Mouse (Mus musculus): ENCODE results near the gene Tsc1. TPM values are rescaled to one million over a fixed set of nuclear protein-coding genes. Genes with fewer than 3 reads are reported as not detected.

Gene Tsc1
- total RNA-seq, 2 experiments from 2014 or later, result 39.7 to 43.6 TPM

DNA sequence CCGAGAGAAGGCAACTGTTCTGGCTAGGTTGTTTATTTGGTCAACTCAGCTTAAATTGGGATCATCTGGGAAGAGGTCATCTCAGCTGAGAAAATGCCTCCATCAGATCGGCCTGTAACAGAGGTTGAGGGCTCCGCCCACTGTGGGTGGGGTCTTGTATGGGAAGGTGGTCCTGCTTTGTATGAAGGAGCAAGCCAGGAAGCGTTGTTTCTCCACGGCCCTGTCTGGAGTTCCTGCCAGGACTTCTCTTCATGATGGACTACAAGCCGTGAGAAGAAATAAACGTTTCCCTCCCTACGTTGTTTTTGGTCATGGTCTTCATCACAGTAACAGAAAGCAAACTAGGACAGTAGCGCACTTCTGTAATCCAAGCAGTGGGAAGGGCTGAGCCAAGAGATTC is 2.1 kb upstream of the Tsc1 start:
- DNase-seq (ENCODE audit: low spot score in 2 of 2), result no peak

DNA sequence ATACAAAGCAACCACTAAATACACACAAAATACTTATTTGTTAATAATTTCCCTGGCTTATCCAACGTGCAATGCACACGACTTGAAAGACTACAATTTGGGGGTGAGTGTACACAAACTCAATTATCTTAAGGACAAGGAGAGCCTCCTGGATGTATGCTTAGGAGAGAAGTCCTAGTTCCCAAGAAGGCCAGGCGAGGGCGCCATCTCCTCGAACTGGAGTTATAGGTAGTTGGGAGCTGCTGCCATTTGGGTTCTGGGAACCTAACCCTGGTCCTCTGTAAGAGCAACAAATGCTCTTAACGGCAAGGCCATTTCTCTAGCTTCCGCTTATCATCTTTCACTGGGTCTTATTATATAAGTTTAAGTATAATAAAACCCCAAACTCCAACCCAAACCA is 1.2 kb upstream of the Tsc1 start:
- no peak for DNase-seq (ENCODE audit: low spot score in 2 of 2)

DNA sequence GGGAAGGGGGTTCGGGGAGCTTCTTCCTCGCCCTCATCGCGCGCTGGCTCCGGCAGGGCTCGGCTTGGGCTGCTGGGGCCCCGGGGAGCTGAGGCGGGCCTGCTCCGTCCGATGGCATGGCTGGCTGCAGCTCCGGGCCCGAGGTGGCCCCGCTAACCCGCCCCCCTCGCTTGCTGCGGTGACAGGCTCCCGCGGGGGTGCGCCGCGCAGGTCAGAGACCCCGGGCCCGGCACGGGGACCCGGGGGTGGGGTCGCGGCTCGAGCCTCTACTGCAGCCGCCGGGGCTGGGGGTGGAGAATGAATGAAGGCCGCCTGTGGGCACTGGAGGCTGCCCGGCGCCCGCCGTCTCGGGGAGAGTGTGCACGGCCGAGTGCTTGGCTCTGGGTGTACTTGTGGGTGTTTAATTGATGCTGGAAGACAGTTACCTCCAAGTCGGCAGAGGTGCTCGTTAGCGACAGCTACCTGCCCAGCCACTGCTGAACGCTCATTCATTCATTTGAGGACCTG is 460 bp downstream of the Tsc1 start:
- DNase-seq (ENCODE audit: low spot score in 2 of 2), result no peak

DNA sequence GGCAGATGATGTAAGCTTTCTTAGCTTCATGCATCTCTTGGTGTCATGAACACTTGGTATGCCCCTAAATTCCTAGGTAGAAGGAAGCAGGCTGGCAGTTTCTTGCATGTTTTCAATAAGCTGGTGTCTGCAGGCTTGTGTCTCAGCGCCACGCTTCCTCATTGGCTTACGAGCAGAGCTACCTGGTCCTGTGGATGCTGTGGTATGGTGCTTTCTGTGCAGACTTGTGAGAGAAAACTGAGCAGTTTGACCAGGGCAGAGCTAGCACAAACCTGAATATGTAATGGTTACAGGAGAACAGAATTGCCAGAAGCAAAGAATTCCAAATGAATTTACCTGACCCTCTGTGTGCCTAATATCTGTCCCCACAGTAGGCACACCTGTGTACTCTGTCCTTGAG is 2.1 kb downstream of the Tsc1 start:
- DNase-seq (ENCODE audit: low spot score in 2 of 2), result no peak

DNA sequence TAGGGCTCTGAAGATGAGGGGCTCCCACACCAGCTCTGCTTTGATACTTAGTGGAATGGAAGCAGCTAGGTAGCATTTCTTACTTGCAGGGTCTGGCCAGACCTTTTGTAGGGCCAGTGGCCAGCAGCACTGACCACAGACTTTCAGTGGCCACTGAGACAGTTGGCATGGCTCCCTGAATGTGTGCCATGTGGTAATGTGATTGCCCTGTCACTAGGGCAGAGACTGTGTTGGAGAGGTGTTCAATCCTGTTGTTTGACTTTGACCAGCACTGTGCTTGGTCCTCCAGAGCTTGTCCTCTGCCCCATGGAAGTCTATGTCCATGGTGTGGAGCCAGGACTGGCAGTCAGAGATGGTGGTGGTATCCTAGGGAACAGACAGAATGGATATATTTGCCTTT is 9.5 kb downstream of the Tsc1 start:
- no peak for DNase-seq (ENCODE audit: low spot score in 2 of 2)

DNA sequence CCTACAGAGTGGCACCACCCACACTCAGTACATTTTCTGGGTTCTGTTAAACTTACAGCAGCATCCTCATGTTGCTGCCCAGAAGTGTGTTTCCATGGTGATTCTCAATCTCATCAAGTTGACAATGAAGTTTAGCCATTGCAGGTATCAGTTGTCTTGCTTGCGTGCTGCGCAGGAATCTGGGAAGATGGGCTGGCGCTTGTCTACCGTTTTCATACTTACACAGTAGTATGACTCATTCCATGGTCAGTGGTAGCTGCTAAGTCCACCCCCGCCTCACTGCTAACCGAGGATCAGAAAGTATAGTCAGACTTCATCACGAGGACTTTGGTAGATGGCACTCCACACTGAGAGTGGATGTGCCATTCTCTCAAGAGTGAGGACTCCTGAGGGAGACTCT is 12.3 kb downstream of the Tsc1 start:
- DNase-seq (ENCODE audit: low spot score in 2 of 2), result no peak

DNA sequence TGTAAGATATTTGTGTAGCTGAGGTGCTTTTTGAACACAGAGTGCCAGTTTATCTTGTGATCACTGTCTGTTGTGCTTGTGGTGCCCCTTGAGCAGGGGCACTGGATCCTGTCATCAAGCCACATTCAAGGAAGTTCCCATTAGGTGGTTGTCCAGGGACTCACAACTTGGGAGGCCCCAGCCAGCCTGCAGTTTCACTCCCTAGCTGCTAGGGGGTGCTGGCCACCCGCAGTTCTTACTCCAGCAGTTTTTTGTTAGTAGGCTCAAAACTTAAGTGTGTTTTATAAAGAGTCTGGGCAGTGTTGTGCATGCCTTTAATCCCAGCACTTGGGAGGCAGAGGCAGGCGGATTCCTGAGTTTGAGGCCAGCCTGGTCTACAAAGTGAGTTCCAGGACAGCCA is 13.3 kb downstream of the Tsc1 start:
- DNase-seq (ENCODE audit: low spot score in 2 of 2), result no peak

DNA sequence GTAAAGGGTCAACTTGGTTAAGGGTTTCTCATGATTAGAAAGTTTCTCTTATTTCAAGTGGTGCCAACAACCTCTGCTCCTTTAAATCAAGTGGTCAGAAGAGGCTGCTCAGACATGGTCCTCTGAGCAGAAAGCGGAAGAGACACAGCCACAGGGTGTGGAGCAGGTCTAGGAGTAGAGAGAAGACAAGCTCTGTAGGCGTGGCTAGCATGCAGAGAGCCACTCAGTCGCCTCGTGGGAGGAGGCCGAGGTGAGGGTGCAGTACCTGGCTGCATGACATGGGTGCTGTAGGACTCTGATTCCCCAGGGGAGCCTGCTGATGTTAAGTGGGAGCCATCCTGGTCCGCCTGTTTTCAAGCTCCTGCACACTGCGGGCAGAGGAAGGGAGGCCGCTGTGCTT is 15.2 kb downstream of the Tsc1 start:
- no peak for DNase-seq (ENCODE audit: low spot score in 2 of 2)

DNA sequence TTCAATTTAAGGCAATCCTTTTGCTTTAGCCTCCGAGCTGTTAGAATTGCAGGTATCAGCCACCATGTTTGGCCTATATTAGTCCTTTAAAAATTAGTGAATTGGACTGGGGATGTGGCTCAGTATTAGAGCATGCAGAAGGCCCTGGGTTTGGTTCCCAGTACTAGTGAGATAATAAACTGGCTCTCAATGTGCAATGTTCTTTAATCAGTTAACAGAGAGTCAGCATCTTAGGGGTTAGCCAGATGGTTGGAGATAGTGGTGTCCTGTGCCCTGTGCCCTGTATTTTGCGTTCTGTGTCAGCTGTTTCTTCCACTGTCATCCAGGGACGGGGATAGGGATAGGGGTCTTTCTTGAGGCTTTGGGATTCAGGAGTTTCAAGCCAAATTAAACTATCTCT is 21.9 kb downstream of the Tsc1 start:
- DNase-seq (ENCODE audit: low spot score in 2 of 2), result no peak

DNA sequence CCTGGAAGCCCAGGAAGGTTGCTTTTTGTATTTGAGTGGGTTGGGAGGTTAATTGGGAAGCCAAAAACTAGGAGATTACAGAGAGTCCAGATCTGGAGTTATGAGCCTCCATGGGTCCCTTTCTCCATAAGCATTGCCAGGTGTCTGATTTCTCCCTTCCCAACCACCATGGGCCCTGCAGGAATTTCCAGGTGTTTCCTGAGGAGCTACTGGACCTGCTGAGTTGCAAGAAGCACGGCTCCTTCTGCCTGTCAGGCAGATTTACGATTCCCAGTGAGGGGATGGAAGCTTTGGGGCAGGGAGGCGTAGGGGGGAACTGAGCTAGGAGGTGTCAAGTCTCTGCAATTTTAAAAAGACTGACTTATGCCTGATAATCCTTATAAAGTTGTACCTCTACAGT is 24.8 kb downstream of the Tsc1 start:
- DNase-seq (ENCODE audit: low spot score in 2 of 2), result no peak

DNA sequence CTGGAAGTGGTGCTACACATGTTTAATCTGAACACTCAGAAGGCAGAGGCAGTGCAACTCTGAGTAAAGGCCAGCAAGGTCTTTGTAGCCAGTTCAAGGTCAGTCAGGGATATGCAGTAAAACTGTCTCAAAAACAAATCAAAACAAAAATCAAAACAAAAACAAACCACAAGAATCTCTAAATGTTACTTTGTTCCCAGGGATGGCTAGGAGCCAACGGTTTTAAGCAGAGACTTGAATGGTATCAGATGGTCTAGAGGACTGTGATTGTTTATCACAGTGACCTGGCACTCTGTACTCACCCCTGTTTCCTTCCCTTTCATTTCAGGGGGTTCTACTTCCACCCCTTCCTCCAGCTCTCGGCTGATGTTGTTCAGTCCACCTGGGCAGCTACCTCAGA is 30.4 kb downstream of the Tsc1 start:
- no peak for DNase-seq (ENCODE audit: low spot score in 2 of 2)

DNA sequence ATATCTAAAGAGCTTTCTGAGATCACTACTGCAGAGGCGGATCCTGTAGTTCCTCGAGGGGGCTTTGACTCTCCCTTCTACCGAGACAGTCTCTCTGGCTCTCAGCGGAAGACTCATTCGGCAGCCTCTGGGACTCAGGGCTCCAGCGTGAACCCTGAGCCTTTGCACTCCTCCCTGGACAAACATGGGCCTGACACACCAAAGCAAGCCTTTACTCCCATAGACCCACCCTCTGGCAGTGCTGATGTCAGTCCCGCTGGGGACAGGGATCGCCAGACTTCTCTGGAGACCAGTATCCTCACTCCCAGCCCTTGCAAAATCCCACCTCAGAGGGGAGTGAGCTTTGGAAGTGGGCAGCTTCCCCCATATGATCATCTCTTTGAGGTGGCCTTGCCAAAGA is 35.0 kb downstream of the Tsc1 start:
- no peak for DNase-seq (ENCODE audit: low spot score in 2 of 2)

DNA sequence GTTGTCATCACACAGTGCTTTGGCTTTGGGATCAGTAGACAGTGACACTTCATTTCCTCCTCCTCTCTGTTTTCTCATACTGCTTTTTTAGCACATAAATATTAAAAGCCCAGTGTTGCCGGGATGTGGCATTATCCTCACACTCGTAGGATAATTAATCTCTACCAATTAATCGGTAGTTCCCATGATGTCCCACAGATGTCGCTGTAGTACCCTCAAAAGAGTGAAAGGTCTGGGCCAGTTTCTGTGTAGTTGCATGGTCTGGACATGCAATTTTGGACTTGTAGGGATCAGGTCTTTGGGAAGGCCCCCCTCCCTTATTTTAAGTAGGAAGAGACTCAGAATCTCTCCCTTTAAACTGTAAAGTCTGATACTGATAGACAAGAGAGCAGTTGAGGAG is 39.7 kb downstream of the Tsc1 start:
- DNase-seq (ENCODE audit: low spot score in 2 of 2), result peak; percentile 30 to 51

DNA sequence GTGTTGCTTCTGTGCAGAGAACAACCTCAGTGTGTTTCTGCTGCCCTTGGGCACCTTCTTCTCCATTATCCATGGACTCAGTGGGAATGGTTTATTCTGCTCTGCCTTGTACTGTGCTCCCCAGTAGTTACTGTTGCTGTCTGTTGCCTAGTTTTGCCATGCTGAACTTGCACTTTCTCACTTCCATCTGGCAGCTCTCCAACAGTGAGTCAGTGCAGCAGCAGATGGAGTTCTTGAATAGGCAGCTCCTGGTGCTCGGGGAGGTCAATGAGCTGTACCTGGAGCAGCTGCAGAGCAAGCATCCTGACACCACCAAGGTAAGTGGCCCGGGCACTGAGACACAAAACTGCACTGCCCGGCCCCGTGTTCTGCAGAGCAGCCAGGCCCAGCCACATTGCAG is 40.7 kb downstream of the Tsc1 start:
- peak in 1 of 2 experiments; percentile 49 for DNase-seq (ENCODE audit: low spot score in 2 of 2)

DNA sequence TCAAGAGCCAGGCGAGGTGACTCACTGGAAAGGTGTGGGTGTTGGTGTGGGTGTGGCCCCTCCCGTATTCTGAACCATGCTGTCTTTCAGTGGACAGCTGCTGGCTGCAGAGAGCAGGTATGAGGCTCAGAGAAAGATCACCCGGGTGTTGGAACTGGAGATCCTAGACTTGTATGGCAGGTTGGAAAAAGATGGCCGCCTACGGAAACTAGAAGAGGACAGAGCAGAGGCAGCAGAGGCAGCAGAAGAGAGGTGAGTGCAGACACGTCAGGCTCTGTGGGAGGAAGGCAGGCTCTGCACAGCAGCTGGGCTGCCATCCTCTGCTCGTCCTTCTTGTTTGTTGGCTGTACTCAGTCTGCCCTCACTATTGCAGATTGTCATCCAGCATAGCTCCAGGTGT is 44.9 kb downstream of the Tsc1 start:
- no peak for DNase-seq (ENCODE audit: low spot score in 2 of 2)

DNA sequence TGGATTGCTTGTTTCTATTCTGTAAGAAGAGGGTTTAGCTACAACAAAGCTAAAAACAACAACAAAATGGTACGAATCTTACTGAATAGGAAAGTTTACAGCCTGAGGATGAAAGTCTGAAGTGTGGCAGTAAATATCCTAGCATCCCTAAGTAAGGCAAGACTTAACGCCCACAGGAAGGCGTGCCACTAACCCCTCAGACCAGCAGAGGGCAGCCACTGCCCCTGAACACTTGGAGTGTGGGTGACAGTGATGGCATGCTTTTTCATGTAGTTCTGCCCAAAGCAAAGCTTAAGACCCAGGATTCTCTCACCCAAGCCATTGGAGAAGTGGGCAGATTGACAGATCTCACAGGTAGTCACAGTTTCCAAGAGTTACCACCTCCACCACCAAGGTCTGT is 47.4 kb downstream of the Tsc1 start:
- DNase-seq (ENCODE audit: low spot score in 2 of 2), result no peak

DNA sequence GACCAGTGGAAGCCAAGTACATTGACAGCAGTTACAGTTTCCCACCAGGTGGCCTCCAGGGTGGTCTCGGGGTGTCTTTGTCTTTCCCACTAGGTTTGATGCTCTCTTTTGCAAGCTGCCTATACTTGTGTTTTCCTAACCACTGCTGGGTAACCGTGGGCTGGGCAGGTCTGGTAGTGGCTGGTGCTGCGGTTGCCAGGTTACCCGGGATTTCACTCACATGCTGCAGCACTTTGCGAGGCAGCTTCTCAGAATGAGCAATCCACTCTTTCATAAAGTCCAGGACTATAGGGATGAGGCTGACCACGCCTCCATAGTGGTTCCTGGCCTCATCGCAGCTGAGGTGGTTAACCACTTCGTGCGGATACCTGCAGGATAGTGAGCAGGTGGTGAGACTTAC is 51.7 kb downstream of the Tsc1 start:
- no peak for DNase-seq (ENCODE audit: low spot score in 2 of 2)

DNA sequence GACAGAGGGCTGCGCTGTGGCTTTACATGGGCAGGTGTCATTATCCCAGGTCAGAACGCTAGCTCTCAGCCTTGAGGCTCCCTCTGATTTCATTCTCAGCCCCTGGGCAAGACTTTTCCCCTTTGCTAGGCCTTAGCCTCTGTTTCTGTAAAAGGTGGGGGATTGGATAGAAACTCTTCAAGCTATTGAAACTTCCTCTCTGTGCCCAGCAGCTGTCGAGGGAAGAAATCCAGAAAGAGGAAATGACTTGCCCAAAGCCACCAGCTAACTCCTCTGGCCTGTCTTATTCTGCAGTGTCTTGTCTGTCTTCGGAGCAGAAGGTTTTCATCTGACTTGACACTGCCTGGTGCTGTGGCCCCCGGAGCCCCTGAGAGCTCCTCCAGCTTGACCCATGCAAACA is 57.5 kb downstream of the Tsc1 start:
- no peak for DNase-seq (ENCODE audit: low spot score in 2 of 2)

DNA sequence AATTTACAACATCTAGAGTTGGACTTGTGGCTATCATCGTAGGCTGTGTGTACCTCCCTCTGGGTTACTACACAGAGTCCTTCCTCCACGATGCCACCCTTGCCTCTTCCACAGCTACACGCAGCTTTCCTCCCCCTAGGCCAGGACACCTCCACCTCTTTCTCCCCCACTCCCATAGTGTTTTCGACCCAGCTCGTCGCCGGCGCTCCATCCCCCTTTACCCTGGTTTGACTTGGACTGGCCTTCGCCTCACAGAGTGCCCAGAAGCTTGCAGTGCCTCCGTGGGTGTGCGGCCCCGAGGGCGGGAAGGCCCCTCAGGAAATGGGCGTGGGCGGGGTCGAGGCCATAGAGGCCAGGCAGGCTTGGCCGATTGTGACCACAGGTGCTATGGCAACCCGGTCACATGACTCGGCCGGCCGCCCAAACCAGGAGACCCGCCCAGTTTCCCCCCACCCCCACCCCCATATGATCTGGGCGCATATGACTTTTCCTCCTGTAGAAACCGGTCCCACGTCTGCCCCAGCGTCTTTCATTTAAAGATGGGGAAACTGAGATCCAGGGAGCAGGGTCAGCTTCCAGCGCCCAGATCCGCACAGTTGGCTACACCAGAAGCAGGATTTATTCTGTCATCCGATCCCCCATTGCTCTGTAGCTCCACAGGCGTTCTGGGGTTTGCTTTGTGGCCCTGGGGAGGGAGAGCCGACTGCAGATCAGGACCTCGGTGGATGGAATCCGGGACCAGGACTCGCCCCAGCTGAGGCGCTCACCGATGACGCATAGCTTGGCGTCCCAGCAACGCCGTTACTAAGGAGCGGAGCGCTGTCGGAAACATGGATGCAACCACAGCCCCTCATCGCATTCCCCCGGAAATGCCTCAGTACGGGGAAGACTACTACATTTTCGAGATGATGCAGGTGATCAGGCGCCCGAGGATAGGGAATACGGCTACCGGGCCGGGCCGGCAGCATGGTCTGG is 58.6 kb downstream of the Tsc1 start, which contains the start of the genes Spaca9 and Ak8:
Gene Spaca9 (minus strand): TSS at position 367 of the 975 bp plus-strand sequence.
Gene Ak8 (plus strand): TSS at position 804 of the 975 bp plus-strand sequence.
- DNase-seq (ENCODE audit: low spot score in 2 of 2), result peak; percentile 81 to 84

DNA sequence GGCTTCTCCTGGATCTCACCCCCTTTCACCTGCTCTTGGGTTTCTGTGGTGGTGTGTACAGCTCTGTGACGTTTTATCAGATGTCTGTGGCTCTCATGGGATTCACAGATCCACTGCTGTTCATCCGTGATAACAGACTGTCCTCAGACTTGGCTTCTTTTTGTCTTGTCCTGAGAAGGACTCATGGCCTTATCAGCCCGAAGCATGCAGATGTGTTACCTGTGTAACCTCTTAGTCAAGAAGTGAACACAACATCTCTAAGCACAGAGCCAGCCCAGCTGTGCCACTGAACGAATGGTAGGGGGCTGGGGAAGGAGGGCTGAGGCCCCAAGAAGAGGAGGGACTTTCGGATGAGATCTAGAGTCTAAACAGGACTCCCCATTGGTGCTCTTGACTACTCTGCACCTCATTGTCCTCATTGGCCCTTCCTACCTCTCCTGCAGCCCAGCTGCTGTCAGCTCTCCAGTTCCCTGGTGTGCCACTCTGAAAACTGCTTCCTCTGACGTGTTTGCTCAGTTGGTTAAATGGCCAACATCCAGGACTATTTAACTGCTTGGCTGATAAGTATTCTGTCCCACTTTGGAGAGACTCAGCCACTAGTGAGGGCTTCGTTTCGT is 60.7 kb downstream of the Tsc1 start:
- DNase-seq (ENCODE audit: low spot score in 2 of 2), result no peak

DNA sequence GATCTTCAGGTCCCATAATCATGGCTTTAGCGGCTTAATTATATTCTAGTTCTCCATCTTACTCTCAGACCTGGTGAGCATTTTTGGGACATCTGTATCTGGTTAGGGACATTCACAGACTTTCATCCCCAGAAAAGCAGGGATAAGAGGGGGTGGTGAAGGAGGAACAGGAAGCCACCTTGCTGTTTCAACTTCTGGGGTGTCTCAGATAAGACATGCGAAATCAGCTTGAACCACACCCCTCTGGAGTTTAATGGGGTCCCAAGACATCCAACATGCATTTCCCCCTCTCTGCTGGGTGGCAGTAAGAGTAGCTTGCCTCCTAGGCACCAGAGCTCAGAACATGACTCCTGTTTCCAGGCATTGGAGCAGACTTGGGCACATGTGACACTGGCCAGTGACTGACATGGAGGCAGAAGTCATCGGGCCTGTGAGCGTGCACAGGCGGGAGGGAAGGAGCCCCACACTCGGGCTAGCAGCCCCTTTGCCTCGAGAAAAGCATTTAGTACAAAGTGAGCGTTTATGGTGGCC is 65.1 kb downstream of the Tsc1 start:
- no peak for DNase-seq (ENCODE audit: low spot score in 2 of 2)

DNA sequence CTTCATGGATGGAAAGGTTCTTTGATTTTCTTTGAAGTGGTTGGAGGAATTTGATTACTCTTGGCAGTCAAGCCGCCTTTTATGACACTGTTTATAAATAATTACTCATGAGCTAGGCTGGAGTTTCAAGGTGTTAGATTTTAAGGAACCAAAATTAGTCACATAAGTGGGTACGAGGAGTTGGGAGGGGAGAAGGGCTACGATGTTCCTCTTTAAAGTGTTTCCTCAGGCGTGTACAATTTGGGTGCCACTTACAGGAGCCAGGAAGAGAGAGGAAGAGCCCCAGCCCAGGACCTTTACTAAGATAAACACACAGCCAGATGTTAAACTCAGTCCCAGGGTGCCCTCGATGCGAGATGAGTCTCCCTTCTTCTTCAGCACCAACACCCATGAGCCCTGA is 65.8 kb downstream of the Tsc1 start:
- no peak for DNase-seq (ENCODE audit: low spot score in 2 of 2)
